Mouse (Mus musculus) skeletal muscle tissue, postnatal 0 days (tissue): ENCODE data around the gene Lypd8. TPM values are rescaled to one million over a fixed set of nuclear protein-coding genes. Genes with fewer than 3 reads are reported as not detected.

Experiments used
- polyA plus RNA-seq: library from polyadenylated mRNA; unstranded; fragments of >200 nt; fragmentation: Nextera tagmentation; extraction: Ambion mirVana; gene quantifications from 2 replicates; pipeline ENCODE4 v1.2.1, GENCODE M21; 2015

Lypd8 gene
- not detected in 2 replicates for polyA plus RNA-seq

DNA sequence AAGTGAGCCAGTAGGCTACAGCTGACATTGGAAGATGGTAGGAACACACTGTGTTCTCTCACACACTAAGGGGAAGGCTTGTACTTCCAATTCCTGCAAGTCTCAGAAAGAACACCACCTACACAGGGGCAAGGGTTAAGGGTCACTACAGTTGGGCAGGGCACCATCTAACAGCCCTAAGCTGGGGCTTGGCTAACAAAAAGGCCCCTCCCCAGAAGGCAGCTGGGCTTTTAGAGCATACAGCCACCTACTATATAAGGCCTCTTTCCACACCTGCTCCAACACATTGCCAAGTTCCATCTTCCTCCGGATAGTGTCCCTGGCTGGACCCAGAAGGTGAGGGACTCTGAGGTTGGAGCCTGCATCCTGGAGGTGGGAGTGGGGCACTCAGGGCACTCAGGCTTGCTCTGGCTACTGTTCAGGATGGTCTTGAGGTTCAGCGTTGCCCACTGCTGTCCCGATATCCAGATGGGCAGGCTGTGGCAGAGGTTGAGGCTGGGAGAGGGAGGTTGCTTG, at the start of gene Lypd8:
Gene Lypd8, plus strand, starts transcription at position 281 of the 516 bp plus-strand sequence.

GRCm38 (mm10) chr11:58330276-58331148, 48.3 kb upstream of the Lypd8 start, which contains the start of the genes Zfp672 and Sh3bp5l:
TSS of gene Zfp672 (minus strand) at chr11:58330339.
TSS of gene Sh3bp5l (plus strand) at chr11:58330724.

DNA sequence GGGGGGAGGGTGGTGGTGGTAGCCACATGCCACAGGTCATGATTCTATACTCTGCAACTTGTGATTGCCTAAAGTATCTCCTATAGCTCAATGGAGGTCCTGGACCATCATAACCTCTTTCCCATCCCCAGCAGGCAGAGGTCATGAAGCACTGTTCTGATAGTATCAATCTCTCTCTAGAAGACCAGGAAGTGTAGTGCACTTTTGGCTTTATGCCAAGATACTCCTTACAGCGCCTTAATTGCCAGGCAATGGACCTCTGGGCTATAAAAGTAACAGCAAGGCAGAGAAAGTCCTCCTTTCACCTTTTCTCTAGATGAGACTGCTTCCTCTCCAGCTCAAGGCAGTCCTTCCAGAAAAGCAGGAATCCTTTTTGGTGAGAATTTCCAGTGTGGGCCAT, 42.0 kb downstream of the Lypd8 start, which contains the start of gene 1810065E05Rik:
Gene 1810065E05Rik, plus strand, starts transcription at position 297 of the 400 bp plus-strand sequence.

DNA sequence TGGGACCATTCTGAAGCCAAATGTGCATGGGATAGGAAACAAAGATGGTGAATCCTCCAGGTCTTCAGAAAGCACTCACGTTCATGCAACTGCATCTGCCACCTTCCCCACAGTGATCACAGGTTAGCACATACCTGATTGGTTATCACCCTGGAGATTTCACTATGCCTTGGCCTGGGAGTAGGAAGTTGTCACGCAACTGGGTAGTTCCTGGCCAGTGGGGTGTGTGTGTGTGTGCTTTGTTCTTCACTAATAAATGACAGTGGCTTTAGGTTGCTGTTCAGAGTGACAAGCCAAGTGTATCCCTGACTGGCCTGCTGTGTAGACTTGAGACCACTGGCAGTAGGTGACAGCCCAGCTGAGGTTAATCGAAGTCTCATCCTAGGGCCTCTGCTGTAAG, 53.4 kb downstream of the Lypd8 start, which contains the start of gene Gm12253:
Gene Gm12253, plus strand, starts transcription at position 301 of the 400 bp plus-strand sequence.

Other genes starting within 250 kb of the Lypd8 start
- gene Gemin5, start 210.5 kb upstream of the Lypd8 start, polyA plus RNA-seq, result 5.8 and 6.5 TPM in 2 replicates
- gene Mrpl22, start 207.4 kb upstream of the Lypd8 start, polyA plus RNA-seq, result 120 and 134 TPM in 2 replicates
- 23.1 and 27.3 TPM in 2 replicates for gene Igtp, start 179.5 kb upstream of the Lypd8 start, polyA plus RNA-seq
- gene Irgm2, start 179.4 kb upstream of the Lypd8 start, polyA plus RNA-seq, result 13.6 and 14.4 TPM in 2 replicates
- gene 4930438A08Rik, start 104.2 kb upstream of the Lypd8 start, polyA plus RNA-seq, result 0.61 TPM in 1 of 2 replicates, not detected in the other
- gene Zfp692, start 72.0 kb upstream of the Lypd8 start, polyA plus RNA-seq, result 5.2 and 6.3 TPM in 2 replicates
- 35.6 and 39.3 TPM in 2 replicates for gene Zfp672, start 48.7 kb upstream of the Lypd8 start, polyA plus RNA-seq
- 23.7 and 24.0 TPM in 2 replicates for gene Sh3bp5l, start 48.3 kb upstream of the Lypd8 start, polyA plus RNA-seq
- gene 1810065E05Rik, start 42.1 kb downstream of the Lypd8 start, polyA plus RNA-seq, result not detected in 2 replicates
- gene Gm12253, start 53.5 kb downstream of the Lypd8 start, polyA plus RNA-seq, result not detected in 2 replicates
- gene Lypd9, start 73.9 kb downstream of the Lypd8 start, polyA plus RNA-seq, result not detected in 2 replicates
- gene Olfr30, start 83.2 kb downstream of the Lypd8 start, polyA plus RNA-seq, result not detected in 2 replicates
- gene Olfr332, start 113.5 kb downstream of the Lypd8 start, polyA plus RNA-seq, result not detected in 2 replicates
- gene Olfr331, start 123.5 kb downstream of the Lypd8 start, polyA plus RNA-seq, result not detected in 2 replicates
- not detected in 2 replicates for gene Olfr330, start 155.8 kb downstream of the Lypd8 start, polyA plus RNA-seq
- 0.12 TPM in 1 of 2 replicates, not detected in the other for gene Olfr329-ps, start 167.4 kb downstream of the Lypd8 start, polyA plus RNA-seq
- not detected in 2 replicates for gene Olfr328, start 176.6 kb downstream of the Lypd8 start, polyA plus RNA-seq
- gene Olfr224, start 191.5 kb downstream of the Lypd8 start, polyA plus RNA-seq, result not detected in 2 replicates
- not detected in 2 replicates for gene Olfr325, start 198.7 kb downstream of the Lypd8 start, polyA plus RNA-seq
- not detected in 2 replicates for gene Olfr324, start 216.1 kb downstream of the Lypd8 start, polyA plus RNA-seq
- not detected in 2 replicates for gene 2210407C18Rik, start 237.0 kb downstream of the Lypd8 start, polyA plus RNA-seq